Mouse (Mus musculus) ES-Bruce4 (cell line): ENCODE measurements around the gene Gab1.

ENCODE experiments used
- CTCF ChIP-seq: IDR thresholded peaks from one replicate; pipeline ENCODE4 v1.8.1; 2011; ENCODE audit warnings: low read depth, low read length
- EP300 ChIP-seq: IDR thresholded peaks from 2 replicates; pipeline ENCODE4 v1.6.1; 2011; ENCODE audit warnings: low read depth, low read length; ENCODE audit not compliant: insufficient read depth
- POLR2A ChIP-seq: IDR thresholded peaks from one replicate; pipeline ENCODE4 v1.8.1; 2011; ENCODE audit warnings: low read length; ENCODE audit not compliant: insufficient read depth

DNA sequence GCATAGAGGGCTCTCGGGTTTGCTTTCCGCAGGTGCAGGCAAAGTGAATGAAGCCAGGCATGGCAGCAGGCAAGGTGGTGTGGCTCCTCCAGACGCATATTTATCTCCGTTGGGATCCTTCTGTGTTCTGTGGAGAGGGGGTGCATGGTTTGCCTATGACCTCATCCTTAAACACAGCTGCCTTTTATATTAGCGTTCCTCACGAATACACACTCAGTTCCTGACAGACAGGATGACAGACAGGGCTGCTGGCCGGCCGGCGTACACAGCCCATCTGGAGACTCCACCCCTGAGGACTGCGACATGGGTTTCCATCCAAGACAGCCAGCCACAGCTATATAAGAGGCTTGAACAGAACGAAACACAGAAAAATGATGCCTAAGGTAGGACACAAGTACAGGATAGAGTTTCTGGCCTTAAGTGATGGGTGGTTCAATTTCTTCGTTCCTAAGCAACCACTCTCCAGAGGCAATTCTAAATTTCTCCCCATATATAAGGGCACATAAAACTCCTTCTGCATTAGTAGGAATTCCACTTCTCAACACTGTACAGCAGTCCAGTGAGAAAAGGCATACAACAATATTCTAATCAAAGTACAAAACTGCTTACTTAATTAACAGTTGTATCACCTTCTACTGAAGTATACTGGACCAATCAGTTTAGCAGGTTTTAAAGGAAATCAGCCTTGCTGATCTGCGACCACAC is 66.1 kb downstream of the Gab1 start:
- no peak for TF ChIP-seq POLR2A
- TF ChIP-seq CTCF: no peak
- no peak for TF ChIP-seq EP300
